Mouse (Mus musculus): ENCODE measurements at regions not wholly inside any gene's neighbourhood (a gene's known extent, or its start where the extent isn't known, plus 50 kb on each side); places are given as distances from the start of the nearest gene placed in this dataset.

DNA sequence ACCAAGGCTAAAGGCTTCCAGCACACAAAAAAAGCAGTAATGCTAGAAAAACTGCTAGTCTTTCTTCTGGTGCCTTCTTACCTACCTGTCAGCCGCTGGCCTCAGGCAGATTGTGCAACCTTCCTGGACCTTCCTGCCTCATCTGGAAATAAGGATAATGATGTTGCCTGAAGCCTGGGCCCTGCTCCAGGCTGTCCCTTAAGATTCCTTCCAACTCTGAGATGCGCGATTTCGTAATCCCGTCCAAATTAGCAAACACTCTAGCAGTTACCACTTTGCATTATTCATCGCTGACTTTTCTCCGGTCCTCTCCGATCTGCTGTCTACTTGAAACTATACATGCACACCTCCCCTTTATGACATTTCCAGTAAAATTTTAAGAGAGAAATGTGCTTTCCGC, 58.4 kb upstream of the Mtap start:
- TF ChIP-seq POLR2A (IDR thresholded peaks at IDR 0.05; ENCODE audit: control insufficient read depth, low read depth, low read length) (no peak), CTCF (IDR thresholded peaks at IDR 0.05; ENCODE audit: control insufficient read depth, insufficient read depth, insufficient replicate concordance, low read depth, low read length) (no peak)

All from testis, adult 2 months (tissue).